Mouse (Mus musculus): ENCODE data around the gene Rnf4. TPM values are rescaled to one million over a fixed set of nuclear protein-coding genes. Genes with fewer than 3 reads are reported as not detected.

Rnf4 gene
- 77.5 and 80.0 TPM in 2 replicates for polyA plus RNA-seq (2012; rRNA removed)

GRCm38 (mm10) chr5:34336097-34336774, at the start of gene Rnf4:
Gene Rnf4, plus strand, starts transcription at chr5:34336289.
- DNase-seq: peak; percentile 97 to 98
- WGBS: under 1% methylated on average over 67 of the region's 67 CpGs
- no peaks in the 10 kb centered on the region for H3K27me3 ChIP-seq (ENCODE audit: control insufficient read depth, insufficient read depth, low read length)
- no peak for TF ChIP-seq CTCF (IDR thresholded peaks at IDR 0.05; ENCODE audit: borderline replicate concordance, insufficient read depth, low read depth, low read length)
- TF ChIP-seq POLR2A (IDR thresholded peaks at IDR 0.05; ENCODE audit: borderline replicate concordance, insufficient read depth, low read length): peak; percentile 99
- peak within 1 kb of the TSS; percentile 81 for H3K27ac ChIP-seq (ENCODE audit: insufficient read depth, low read length)
- no peaks in the 10 kb centered on the region for H3K4me1 ChIP-seq (ENCODE audit: control insufficient read depth, insufficient read depth, low read length)
- peak within 1 kb of the TSS; percentile 88 for H3K4me3 ChIP-seq (replicated peaks; ENCODE audit: insufficient read depth, low read depth, low read length)

- peak overlapping the region; percentile 85 for H3K4me3 ChIP-seq (replicated peaks; ENCODE audit: insufficient read depth, low read depth, low read length)
- TF ChIP-seq POLR2A (IDR thresholded peaks at IDR 0.05; ENCODE audit: borderline replicate concordance, insufficient read depth, low read length): no peak
- TF ChIP-seq CTCF (IDR thresholded peaks at IDR 0.05; ENCODE audit: borderline replicate concordance, insufficient read depth, low read depth, low read length): no peak
- no peaks in the 10 kb centered on the region for H3K27me3 ChIP-seq (ENCODE audit: control insufficient read depth, insufficient read depth, low read length)
- peak overlapping the region; percentile 80; the same call in 1 of the 2 replicates for H3K27ac ChIP-seq (ENCODE audit: insufficient read depth, low read length)
- peaks cover 33% of the 10 kb centered on the region for H3K4me1 ChIP-seq (ENCODE audit: control insufficient read depth, insufficient read depth, low read length)
- WGBS: 2% methylated on average over 11 of the region's 11 CpGs
- DNase-seq: peak; percentile 60 to 64
Measured at GRCm38 (mm10) chr5:34286516-34286915, 49.6 kb upstream of the Rnf4 start.

- no peak for TF ChIP-seq CTCF (IDR thresholded peaks at IDR 0.05; ENCODE audit: borderline replicate concordance, insufficient read depth, low read depth, low read length)
- TF ChIP-seq POLR2A (IDR thresholded peaks at IDR 0.05; ENCODE audit: borderline replicate concordance, insufficient read depth, low read length): no peak
Measured at GRCm38 (mm10) chr5:34287001-34287837, 48.9 kb upstream of the Rnf4 start.

GRCm38 (mm10) chr5:34287838-34288145, 48.3 kb upstream of the Rnf4 start:
- 1% methylated on average over 18 of the region's 18 CpGs for whole genome bisulfite sequencing
- Histone ChIP-seq H3K4me3 (replicated peaks; ENCODE audit: insufficient read depth, low read depth, low read length) (peak overlapping the region; percentile 85), H3K27ac (ENCODE audit: insufficient read depth, low read length) (peak overlapping the region; percentile 80), H3K4me1 (ENCODE audit: control insufficient read depth, insufficient read depth, low read length) (peaks cover 21% of the 10 kb centered on the region), H3K27me3 (ENCODE audit: control insufficient read depth, insufficient read depth, low read length) (no peaks in the 10 kb centered on the region)
- TF ChIP-seq POLR2A (IDR thresholded peaks at IDR 0.05; ENCODE audit: borderline replicate concordance, insufficient read depth, low read length) (no peak), CTCF (IDR thresholded peaks at IDR 0.05; ENCODE audit: borderline replicate concordance, insufficient read depth, low read depth, low read length) (no peak)
- no peak for DNase-seq

More at GRCm38 (mm10) chr5:34287001-34287837, 48.9 kb upstream of the Rnf4 start:
- peak; percentile 74 to 78 for DNase-seq
- Histone ChIP-seq H3K27ac (ENCODE audit: insufficient read depth, low read length) (peak overlapping the region; percentile 80), H3K4me3 (replicated peaks; ENCODE audit: insufficient read depth, low read depth, low read length) (peak overlapping the region; percentile 85), H3K27me3 (ENCODE audit: control insufficient read depth, insufficient read depth, low read length) (no peaks in the 10 kb centered on the region), H3K4me1 (ENCODE audit: control insufficient read depth, insufficient read depth, low read length) (peaks cover 26% of the 10 kb centered on the region)
- WGBS: under 1% methylated on average over 54 of the region's 54 CpGs

GRCm38 (mm10) chr5:34288154-34288716, 47.9 kb upstream of the Rnf4 start, which contains the start of the genes Zfyve28 and Cfap99:
Gene Zfyve28, minus strand, starts transcription at chr5:34288449.
Gene Cfap99, plus strand, starts transcription at chr5:34288600.
- WGBS: 1% methylated on average over 82 of the region's 83 CpGs
- H3K27ac ChIP-seq (ENCODE audit: insufficient read depth, low read length): peak within 1 kb of the TSS; percentile 80
- no peaks in the 10 kb centered on the region for H3K27me3 ChIP-seq (ENCODE audit: control insufficient read depth, insufficient read depth, low read length)
- H3K4me3 ChIP-seq (replicated peaks; ENCODE audit: insufficient read depth, low read depth, low read length): peak within 1 kb of the TSS; percentile 85
- DNase-seq: peak; percentile 98 to 99
- H3K4me1 ChIP-seq (ENCODE audit: control insufficient read depth, insufficient read depth, low read length): peaks cover 16% of the 10 kb centered on the region
- TF ChIP-seq POLR2A (IDR thresholded peaks at IDR 0.05; ENCODE audit: borderline replicate concordance, insufficient read depth, low read length): peak; percentile 50; the same call in 1 of the 2 replicates
- TF ChIP-seq CTCF (IDR thresholded peaks at IDR 0.05; ENCODE audit: borderline replicate concordance, insufficient read depth, low read depth, low read length): no peak

- 38% methylated on average over 2 of the region's 2 CpGs for WGBS
- peak; percentile 29 to 34 for DNase-seq
- no peak for TF ChIP-seq POLR2A (IDR thresholded peaks at IDR 0.05; ENCODE audit: borderline replicate concordance, insufficient read depth, low read length)
- TF ChIP-seq CTCF (IDR thresholded peaks at IDR 0.05; ENCODE audit: borderline replicate concordance, insufficient read depth, low read depth, low read length): no peak
- Histone ChIP-seq H3K4me1 (ENCODE audit: control insufficient read depth, insufficient read depth, low read length) (peaks cover 9% of the 10 kb centered on the region; the same call in 1 of the 2 replicates), H3K4me3 (replicated peaks; ENCODE audit: insufficient read depth, low read depth, low read length) (no peak overlapping the region), H3K27me3 (ENCODE audit: control insufficient read depth, insufficient read depth, low read length) (no peaks in the 10 kb centered on the region), H3K27ac (ENCODE audit: insufficient read depth, low read length) (no peak overlapping the region)
Measured at GRCm38 (mm10) chr5:34289286-34289685, 46.8 kb upstream of the Rnf4 start.

- no peak overlapping the region for H3K27ac ChIP-seq (ENCODE audit: insufficient read depth, low read length)
- peaks cover under 1% of the 10 kb centered on the region; the same call in 1 of the 2 replicates for H3K4me1 ChIP-seq (ENCODE audit: control insufficient read depth, insufficient read depth, low read length)
- no peaks in the 10 kb centered on the region for H3K27me3 ChIP-seq (ENCODE audit: control insufficient read depth, insufficient read depth, low read length)
- no peak for DNase-seq
- no peak overlapping the region for H3K4me3 ChIP-seq (replicated peaks; ENCODE audit: insufficient read depth, low read depth, low read length)
- peak; percentile 15; the same call in 1 of the 2 replicates for TF ChIP-seq CTCF (IDR thresholded peaks at IDR 0.05; ENCODE audit: borderline replicate concordance, insufficient read depth, low read depth, low read length)
- TF ChIP-seq POLR2A (IDR thresholded peaks at IDR 0.05; ENCODE audit: borderline replicate concordance, insufficient read depth, low read length): no peak
- WGBS: 83% methylated on average over 6 of the region's 6 CpGs
Measured at GRCm38 (mm10) chr5:34293363-34293762, 42.7 kb upstream of the Rnf4 start.
